Mouse (Mus musculus): ENCODE data around the gene Cryl1. TPM values are rescaled to one million over a fixed set of nuclear protein-coding genes. Genes with fewer than 3 reads are reported as not detected.

Cryl1 gene
- polyA plus RNA-seq, 1 experiment from 2014 or later: 14.0 TPM

DNA sequence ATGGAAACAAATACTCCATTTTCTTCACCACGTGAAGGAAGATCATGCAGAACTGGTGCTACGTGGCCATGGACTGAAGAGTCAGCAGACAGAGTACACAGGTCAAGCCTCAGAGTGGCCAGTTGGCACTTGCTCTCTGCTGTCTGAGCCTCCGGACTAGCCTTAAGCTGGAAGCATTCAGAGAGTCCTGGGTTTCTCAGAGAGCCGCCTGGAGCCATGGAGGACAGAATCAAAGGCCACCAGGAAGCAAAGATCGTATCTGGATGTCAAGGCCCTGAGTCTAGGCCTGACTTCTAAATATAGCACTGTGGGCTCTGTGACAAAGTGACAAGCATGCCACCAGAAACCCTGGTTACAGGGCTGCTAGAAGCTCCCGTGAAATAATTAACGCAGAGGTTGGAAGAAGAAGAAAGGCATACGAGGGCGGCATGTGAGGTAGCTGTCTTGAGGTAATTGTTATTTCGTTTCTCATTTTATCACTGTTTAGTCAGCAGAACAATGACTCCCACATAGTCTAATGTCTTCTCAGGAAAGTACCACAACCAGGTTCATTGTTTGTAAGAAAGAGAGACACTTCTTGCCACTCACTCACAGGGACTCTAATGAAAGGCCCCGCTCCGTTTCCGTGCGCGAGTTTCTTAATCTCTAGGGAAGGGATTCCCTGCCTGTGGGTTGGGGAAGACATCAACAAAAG lies 55.1 kb downstream of the Cryl1 start:
- DNase-seq (ENCODE audit: low spot score) (no peak), ATAC-seq (ENCODE audit: insufficient number of reproducible peaks, low FRiP score, low TSS enrichment, low read depth) (no peak)
- no peaks in the 10 kb centered on the region for H3K27me3 ChIP-seq (ENCODE audit: control insufficient read depth, insufficient read depth, low read length)
- 75% methylated on average over 15 of the region's 15 CpGs for WGBS
- peaks cover 2% of the 10 kb centered on the region; the same call in 1 of the 2 replicates for H3K4me1 ChIP-seq (ENCODE audit: control insufficient read depth, insufficient read depth, low read length)
- no peak overlapping the region for H3K4me3 ChIP-seq (ENCODE audit: low read depth, low read length)
- H3K9me3 ChIP-seq (ENCODE audit: control insufficient read depth, low read length): no peaks in the 10 kb centered on the region
- H3K36me3 ChIP-seq (ENCODE audit: control insufficient read depth, insufficient read depth, low read length): no peaks in the 10 kb centered on the region
- H3K9ac ChIP-seq (ENCODE audit: low read length): no peak overlapping the region
- no peak overlapping the region for H3K4me2 ChIP-seq (ENCODE audit: low read depth, severe bottlenecking)
- no peak overlapping the region for H3K27ac ChIP-seq (replicated peaks; ENCODE audit: low read depth, low read length)

DNA sequence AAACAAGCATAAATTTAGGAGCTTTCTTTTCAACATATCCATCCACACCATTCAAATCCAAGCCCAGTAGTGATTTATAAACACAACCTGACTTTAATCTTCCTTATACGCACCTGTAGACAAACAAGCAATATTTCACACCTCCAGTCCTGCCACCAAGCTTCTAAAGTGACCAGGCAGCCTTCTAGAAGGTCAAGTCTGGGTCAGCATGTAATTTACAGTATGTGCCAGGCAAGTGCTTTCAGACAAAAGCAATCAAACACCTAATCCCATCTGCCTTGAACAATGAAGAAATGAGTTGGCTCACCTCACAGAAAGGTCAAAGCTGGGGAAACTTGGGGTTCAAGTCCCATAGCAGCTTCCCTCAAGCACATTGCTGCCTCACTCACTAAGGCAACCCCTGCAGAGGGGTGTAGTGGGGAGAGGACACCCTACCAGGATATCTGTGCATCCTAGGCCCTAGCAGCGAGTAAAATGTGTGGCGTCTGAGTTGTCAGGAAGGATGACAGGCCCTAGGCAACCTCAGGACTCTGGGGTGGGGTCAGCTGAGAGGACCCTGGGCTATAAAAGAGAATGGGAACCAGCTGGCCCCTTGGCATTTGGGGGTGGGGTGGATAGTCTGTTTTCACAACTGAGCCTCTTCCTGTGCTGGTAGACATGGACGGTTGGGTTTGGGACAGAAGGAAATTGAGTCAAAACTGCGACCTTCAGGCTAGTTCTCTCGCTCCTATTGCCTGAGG lies 55.8 kb downstream of the Cryl1 start:
- Histone ChIP-seq H3K4me3 (ENCODE audit: low read depth, low read length) (no peak overlapping the region), H3K9me3 (ENCODE audit: control insufficient read depth, low read length) (no peaks in the 10 kb centered on the region), H3K36me3 (ENCODE audit: control insufficient read depth, insufficient read depth, low read length) (no peaks in the 10 kb centered on the region), H3K27me3 (ENCODE audit: control insufficient read depth, insufficient read depth, low read length) (no peaks in the 10 kb centered on the region), H3K4me1 (ENCODE audit: control insufficient read depth, insufficient read depth, low read length) (peaks cover 2% of the 10 kb centered on the region; the same call in 1 of the 2 replicates), H3K4me2 (ENCODE audit: low read depth, severe bottlenecking) (no peak overlapping the region), H3K9ac (ENCODE audit: low read length) (no peak overlapping the region), H3K27ac (replicated peaks; ENCODE audit: low read depth, low read length) (no peak overlapping the region)
- WGBS: 42% methylated on average over 6 of the region's 6 CpGs
- ATAC-seq (ENCODE audit: insufficient number of reproducible peaks, low FRiP score, low TSS enrichment, low read depth): no peak
- DNase-seq (ENCODE audit: low spot score): peak; percentile 34

DNA sequence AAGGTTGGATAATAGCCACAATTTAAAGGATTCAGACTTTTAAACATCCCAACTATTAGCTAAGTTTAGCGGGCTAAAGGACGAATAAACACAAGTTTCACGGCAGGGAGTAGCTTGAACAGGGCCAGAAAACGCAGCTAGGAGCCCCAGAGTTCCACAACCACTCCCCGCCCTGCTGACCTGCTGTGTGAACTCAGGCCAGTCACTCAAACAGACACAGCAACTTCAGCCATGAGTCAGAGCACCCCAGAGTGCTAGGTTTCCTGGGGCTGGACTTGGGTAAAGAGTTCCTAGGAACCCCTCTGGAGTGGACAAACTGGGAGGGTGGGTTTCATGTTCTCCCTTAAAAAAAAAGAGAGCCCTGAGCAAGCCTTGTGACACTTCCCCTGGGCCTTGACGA lies 59.7 kb downstream of the Cryl1 start:
- no peaks in the 10 kb centered on the region for H3K36me3 ChIP-seq (ENCODE audit: control insufficient read depth, insufficient read depth, low read length)
- H3K4me3 ChIP-seq (ENCODE audit: low read depth, low read length): no peak overlapping the region
- H3K4me1 ChIP-seq (ENCODE audit: control insufficient read depth, insufficient read depth, low read length): peaks cover 2% of the 10 kb centered on the region; the same call in 1 of the 2 replicates
- H3K9me3 ChIP-seq (ENCODE audit: control insufficient read depth, low read length): no peaks in the 10 kb centered on the region
- ATAC-seq (ENCODE audit: insufficient number of reproducible peaks, low FRiP score, low TSS enrichment, low read depth) (no peak), DNase-seq (ENCODE audit: low spot score) (no peak)
- H3K4me2 ChIP-seq (ENCODE audit: low read depth, severe bottlenecking): no peak overlapping the region
- no peak overlapping the region for H3K9ac ChIP-seq (ENCODE audit: low read length)
- no peaks in the 10 kb centered on the region for H3K27me3 ChIP-seq (ENCODE audit: control insufficient read depth, insufficient read depth, low read length)
- WGBS: 44% methylated on average over 6 of the region's 6 CpGs
- no peak overlapping the region for H3K27ac ChIP-seq (replicated peaks; ENCODE audit: low read depth, low read length)

DNA sequence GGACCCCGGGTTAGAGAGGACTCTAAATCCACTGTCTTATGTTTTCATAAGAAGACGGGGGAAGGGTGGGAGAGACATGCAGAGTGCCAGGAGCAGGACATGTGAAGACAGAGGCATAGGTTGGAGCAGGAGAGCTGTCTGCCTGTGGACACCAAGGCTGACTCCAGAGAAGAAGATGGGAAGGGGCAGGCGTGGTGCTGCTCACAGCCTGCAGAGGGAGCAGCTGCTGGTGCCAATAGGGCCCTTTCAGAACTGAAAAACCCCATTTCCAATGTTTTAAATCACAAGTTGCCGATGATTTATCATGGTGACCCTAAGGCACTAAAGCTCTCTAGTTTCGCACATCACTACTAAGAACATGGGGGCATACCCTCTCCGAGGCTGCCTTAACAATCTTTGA lies 63.5 kb downstream of the Cryl1 start:
- WGBS: 74% methylated on average over 6 of the region's 6 CpGs
- no peak overlapping the region for H3K4me3 ChIP-seq (ENCODE audit: low read depth, low read length)
- ATAC-seq (ENCODE audit: insufficient number of reproducible peaks, low FRiP score, low TSS enrichment, low read depth) (no peak), DNase-seq (ENCODE audit: low spot score) (no peak)
- H3K36me3 ChIP-seq (ENCODE audit: control insufficient read depth, insufficient read depth, low read length): no peaks in the 10 kb centered on the region
- no peak overlapping the region for H3K4me2 ChIP-seq (ENCODE audit: low read depth, severe bottlenecking)
- H3K4me1 ChIP-seq (ENCODE audit: control insufficient read depth, insufficient read depth, low read length): no peaks in the 10 kb centered on the region
- H3K9me3 ChIP-seq (ENCODE audit: control insufficient read depth, low read length): no peaks in the 10 kb centered on the region
- no peak overlapping the region for H3K9ac ChIP-seq (ENCODE audit: low read length)
- no peak overlapping the region for H3K27ac ChIP-seq (replicated peaks; ENCODE audit: low read depth, low read length)
- H3K27me3 ChIP-seq (ENCODE audit: control insufficient read depth, insufficient read depth, low read length): no peaks in the 10 kb centered on the region

DNA sequence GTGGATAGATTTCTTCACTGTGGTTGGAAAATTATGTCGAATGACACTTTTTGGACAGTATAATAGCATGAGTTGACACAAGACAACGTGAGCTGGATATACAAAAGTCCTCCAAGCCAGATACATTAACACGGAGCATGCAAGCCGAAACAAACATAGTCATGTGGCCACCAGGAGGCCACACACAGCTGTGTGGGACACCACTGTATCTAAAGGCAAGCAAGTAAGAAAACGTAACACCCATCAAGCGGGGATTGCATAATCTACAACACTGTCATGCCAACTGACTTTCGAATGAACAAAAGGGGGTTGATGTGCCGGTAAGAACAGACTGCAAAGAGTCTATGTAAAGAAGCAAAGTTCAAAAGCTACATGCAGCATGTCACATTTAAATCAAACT lies 65.8 kb downstream of the Cryl1 start:
- Histone ChIP-seq H3K27me3 (ENCODE audit: control insufficient read depth, insufficient read depth, low read length) (no peaks in the 10 kb centered on the region), H3K36me3 (ENCODE audit: control insufficient read depth, insufficient read depth, low read length) (no peaks in the 10 kb centered on the region), H3K27ac (replicated peaks; ENCODE audit: low read depth, low read length) (no peak overlapping the region), H3K4me2 (ENCODE audit: low read depth, severe bottlenecking) (no peak overlapping the region), H3K4me3 (ENCODE audit: low read depth, low read length) (no peak overlapping the region), H3K9ac (ENCODE audit: low read length) (no peak overlapping the region), H3K9me3 (ENCODE audit: control insufficient read depth, low read length) (no peaks in the 10 kb centered on the region), H3K4me1 (ENCODE audit: control insufficient read depth, insufficient read depth, low read length) (no peaks in the 10 kb centered on the region)
- WGBS: 91% methylated on average over 8 of the region's 8 CpGs
- DNase-seq (ENCODE audit: low spot score) (no peak), ATAC-seq (ENCODE audit: insufficient number of reproducible peaks, low FRiP score, low TSS enrichment, low read depth) (no peak)

DNA sequence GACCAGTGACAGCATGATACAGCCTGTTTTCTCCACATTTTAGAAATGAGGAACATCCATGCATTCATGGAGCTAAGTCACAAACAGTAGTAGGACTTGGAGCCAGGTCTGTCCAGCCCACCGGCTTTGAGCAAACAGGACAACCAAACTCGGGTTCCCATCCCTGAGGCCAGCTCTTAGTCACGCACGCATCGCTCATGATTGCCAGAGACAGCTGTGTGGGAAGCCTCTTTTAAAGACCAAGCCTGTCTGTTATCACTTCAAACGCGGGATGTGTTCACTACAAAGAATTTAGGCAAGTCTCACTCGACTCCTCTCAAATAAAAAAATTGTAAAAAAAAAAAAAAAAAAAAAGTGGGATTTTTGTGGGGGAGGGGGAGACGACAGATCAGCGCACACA lies 67.2 kb downstream of the Cryl1 start:
- no peak for ATAC-seq (ENCODE audit: insufficient number of reproducible peaks, low FRiP score, low TSS enrichment, low read depth)
- WGBS: 89% methylated on average over 10 of the region's 10 CpGs
- Histone ChIP-seq H3K4me1 (ENCODE audit: control insufficient read depth, insufficient read depth, low read length) (no peaks in the 10 kb centered on the region), H3K9ac (ENCODE audit: low read length) (no peak overlapping the region), H3K36me3 (ENCODE audit: control insufficient read depth, insufficient read depth, low read length) (no peaks in the 10 kb centered on the region), H3K27ac (replicated peaks; ENCODE audit: low read depth, low read length) (no peak overlapping the region), H3K4me2 (ENCODE audit: low read depth, severe bottlenecking) (no peak overlapping the region), H3K27me3 (ENCODE audit: control insufficient read depth, insufficient read depth, low read length) (no peaks in the 10 kb centered on the region), H3K9me3 (ENCODE audit: control insufficient read depth, low read length) (no peaks in the 10 kb centered on the region), H3K4me3 (ENCODE audit: low read depth, low read length) (no peak overlapping the region)
- no peak for DNase-seq (ENCODE audit: low spot score)

DNA sequence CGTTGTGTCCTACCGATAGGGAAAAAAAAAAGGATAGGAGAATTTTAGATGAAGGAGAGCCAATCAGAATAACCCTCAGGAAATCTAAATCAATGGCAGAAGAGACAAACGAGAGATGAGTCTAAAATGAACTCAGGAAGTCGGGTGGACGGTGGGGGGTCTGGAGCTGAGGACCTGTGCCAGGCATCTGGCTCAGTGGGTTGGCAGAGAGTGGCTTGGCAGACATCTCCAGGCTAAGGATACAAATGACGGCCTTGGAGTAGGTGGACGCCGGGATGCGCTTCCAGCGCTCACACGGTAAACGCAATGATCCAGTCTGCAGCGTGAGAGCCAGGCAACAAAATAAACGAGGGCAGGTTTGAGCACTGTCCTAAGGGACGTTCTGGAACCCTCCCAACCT lies 68.7 kb downstream of the Cryl1 start:
- Histone ChIP-seq H3K4me2 (ENCODE audit: low read depth, severe bottlenecking) (no peak overlapping the region), H3K9me3 (ENCODE audit: control insufficient read depth, low read length) (no peaks in the 10 kb centered on the region), H3K36me3 (ENCODE audit: control insufficient read depth, insufficient read depth, low read length) (no peaks in the 10 kb centered on the region), H3K9ac (ENCODE audit: low read length) (no peak overlapping the region), H3K4me3 (ENCODE audit: low read depth, low read length) (no peak overlapping the region), H3K27ac (replicated peaks; ENCODE audit: low read depth, low read length) (no peak overlapping the region), H3K27me3 (ENCODE audit: control insufficient read depth, insufficient read depth, low read length) (no peaks in the 10 kb centered on the region), H3K4me1 (ENCODE audit: control insufficient read depth, insufficient read depth, low read length) (no peaks in the 10 kb centered on the region)
- 90% methylated on average over 15 of the region's 15 CpGs for WGBS
- ATAC-seq (ENCODE audit: insufficient number of reproducible peaks, low FRiP score, low TSS enrichment, low read depth) (no peak), DNase-seq (ENCODE audit: low spot score) (no peak)

DNA sequence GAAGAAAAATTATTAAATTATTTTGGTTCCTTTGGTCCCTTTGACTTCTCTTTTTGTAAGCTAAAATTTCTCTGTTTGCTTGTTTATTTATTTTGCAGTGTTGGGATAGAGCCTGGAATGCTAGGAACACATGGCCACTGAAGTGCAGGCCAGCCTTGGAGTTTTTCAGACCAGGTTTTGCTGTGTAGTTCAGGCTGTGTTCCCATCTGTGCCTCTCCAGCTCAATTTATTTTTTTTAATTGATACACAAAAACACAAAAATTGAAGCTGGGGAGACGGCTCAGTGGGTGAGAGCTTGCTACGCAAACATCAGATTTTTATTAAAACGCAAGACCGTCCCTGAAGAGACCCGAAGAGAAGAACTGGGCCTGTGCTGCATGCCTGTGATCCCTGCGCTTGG lies 71.6 kb downstream of the Cryl1 start:
- H3K4me2 ChIP-seq (ENCODE audit: low read depth, severe bottlenecking): no peak overlapping the region
- H3K27me3 ChIP-seq (ENCODE audit: control insufficient read depth, insufficient read depth, low read length): no peaks in the 10 kb centered on the region
- H3K4me3 ChIP-seq (ENCODE audit: low read depth, low read length): no peak overlapping the region
- WGBS: 94% methylated on average over 6 of the region's 6 CpGs
- no peak overlapping the region for H3K27ac ChIP-seq (replicated peaks; ENCODE audit: low read depth, low read length)
- no peaks in the 10 kb centered on the region for H3K9me3 ChIP-seq (ENCODE audit: control insufficient read depth, low read length)
- ATAC-seq (ENCODE audit: insufficient number of reproducible peaks, low FRiP score, low TSS enrichment, low read depth) (no peak), DNase-seq (ENCODE audit: low spot score) (no peak)
- no peaks in the 10 kb centered on the region for H3K4me1 ChIP-seq (ENCODE audit: control insufficient read depth, insufficient read depth, low read length)
- no peaks in the 10 kb centered on the region for H3K36me3 ChIP-seq (ENCODE audit: control insufficient read depth, insufficient read depth, low read length)
- H3K9ac ChIP-seq (ENCODE audit: low read length): no peak overlapping the region

Data from limb, embryonic 11.5 days (tissue).